Mouse (Mus musculus) limb, embryonic 13.5 days (tissue): Measurements from ENCODE around the gene Akap8. TPM values are rescaled to one million over a fixed set of nuclear protein-coding genes. Genes with fewer than 3 reads are reported as not detected.

ENCODE experiments used
- ATAC-seq: fragments of 200-750 bp; cut with Nextera tagmentation; 2 replicates; pipeline ENCODE4 v1.8.0; 2017; ENCODE audit warnings: low read depth, moderate number of reproducible peaks, moderate TSS enrichment; ENCODE audit not compliant: low FRiP score
- H3K27ac ChIP-seq: fragments of 300-500 bp; sonication (generic); 2 replicates; pipeline ENCODE4 v1.5.1; 2015; ENCODE audit warnings: inconsistent platforms, mild to moderate bottlenecking, moderate library complexity
- H3K27me3 ChIP-seq: fragments of 300-500 bp; sonication (generic); 2 replicates; pipeline ENCODE4 v1.6.1; 2015; ENCODE audit warnings: mild to moderate bottlenecking, inconsistent platforms
- H3K36me3 ChIP-seq: fragments of 300-500 bp; sonication (generic); 2 replicates; pipeline ENCODE4 v1.6.1; 2015; ENCODE audit warnings: inconsistent platforms, mild to moderate bottlenecking, moderate library complexity
- H3K4me1 ChIP-seq: fragments of 300-500 bp; sonication (generic); 2 replicates; pipeline ENCODE4 v1.6.1; 2015; ENCODE audit warnings: inconsistent platforms
- H3K4me2 ChIP-seq: fragments of 300-500 bp; sonication (generic); replicated peaks from 2 replicates; pipeline ENCODE4 v1.6.1; 2015; ENCODE audit warnings: inconsistent platforms, mild to moderate bottlenecking, moderate library complexity
- H3K4me3 ChIP-seq: fragments of 300-500 bp; sonication (generic); 2 replicates; pipeline ENCODE4 v1.5.1; 2015; ENCODE audit warnings: moderate library complexity, mild to moderate bottlenecking, inconsistent platforms
- H3K9ac ChIP-seq: fragments of 300-500 bp; sonication (generic); 2 replicates; pipeline ENCODE4 v1.6.1; 2015; ENCODE audit warnings: mild to moderate bottlenecking, inconsistent platforms
- H3K9me3 ChIP-seq: fragments of 300-500 bp; sonication (generic); 2 replicates; pipeline ENCODE4 v1.6.1; 2016; ENCODE audit warnings: inconsistent platforms
- WGBS: fragments of 180-500 bp; shearing (Covaris S2); methylation state at CpG from one replicate; pipeline ENCODE4 v1.1.7; 2015; 5-methylcytosine and 5-hydroxymethylcytosine counted together
- polyA plus RNA-seq: library from polyadenylated mRNA; unstranded; fragments of >200 nt; fragmentation: Nextera tagmentation; extraction: Ambion mirVana; gene quantifications from 2 replicates; pipeline ENCODE4 v1.2.1, GENCODE M21; 2015

The Akap8 gene
- polyA plus RNA-seq, 1 experiment from 2014 or later: 123 TPM

DNA sequence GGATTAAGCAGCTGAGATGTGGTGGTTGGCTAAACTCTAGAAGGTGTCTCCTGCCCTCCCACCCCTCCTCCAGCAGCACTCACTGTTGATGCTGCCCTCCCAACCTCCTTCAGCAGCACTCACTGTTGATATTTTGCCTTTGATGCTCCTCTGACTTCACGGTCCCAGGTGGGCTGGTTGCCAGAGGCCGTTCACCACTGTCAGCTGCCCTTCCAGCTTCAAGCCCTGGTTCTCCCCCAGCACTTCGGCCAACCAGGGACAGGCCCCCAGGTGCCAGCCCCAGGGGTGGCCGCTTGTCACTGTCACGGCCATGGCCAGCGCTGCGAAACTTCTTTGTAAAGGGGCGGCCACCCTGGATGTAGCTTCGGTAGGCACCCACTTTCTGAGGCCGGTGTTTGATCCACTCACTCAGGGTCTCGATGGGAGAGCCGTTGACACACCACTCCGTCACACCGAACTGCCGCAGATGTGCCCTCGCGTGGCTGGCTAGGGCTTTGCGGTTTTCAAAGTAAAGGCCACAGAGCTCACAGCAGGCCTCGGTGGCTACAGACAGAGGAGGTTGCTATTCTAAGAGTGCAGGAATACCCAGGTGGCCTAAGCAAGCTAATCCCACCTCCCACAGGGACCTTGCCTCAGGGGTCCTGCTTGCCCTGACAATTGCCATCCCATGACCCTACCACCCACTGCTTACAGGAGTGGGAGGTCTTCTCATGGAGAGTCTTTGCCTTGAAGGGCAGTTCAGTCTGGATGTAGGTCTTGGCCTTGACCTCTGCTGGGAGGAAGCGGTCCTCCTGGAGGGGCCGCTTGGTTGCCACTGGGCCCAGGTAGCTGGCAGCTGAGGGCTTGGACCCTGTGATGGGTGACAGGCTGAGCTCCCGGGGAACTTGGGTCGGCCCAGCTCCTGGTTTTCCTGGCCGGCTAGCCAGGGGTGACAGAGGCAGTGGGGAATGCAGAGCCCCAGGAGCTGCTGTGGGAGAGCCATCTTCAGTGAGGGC, 36.0 kb upstream of the Akap8 start:
- no peak overlapping the region for H3K4me3 ChIP-seq
- no peak for ATAC-seq
- no peaks in the 10 kb centered on the region for H3K27me3 ChIP-seq
- no peak overlapping the region for H3K4me2 ChIP-seq
- WGBS: 89% methylated on average over 24 of the region's 24 CpGs
- peaks cover 87% of the 10 kb centered on the region for H3K36me3 ChIP-seq
- peaks cover 4% of the 10 kb centered on the region for H3K4me1 ChIP-seq
- no peak overlapping the region for H3K9ac ChIP-seq
- H3K27ac ChIP-seq: no peak overlapping the region
- no peaks in the 10 kb centered on the region for H3K9me3 ChIP-seq

DNA sequence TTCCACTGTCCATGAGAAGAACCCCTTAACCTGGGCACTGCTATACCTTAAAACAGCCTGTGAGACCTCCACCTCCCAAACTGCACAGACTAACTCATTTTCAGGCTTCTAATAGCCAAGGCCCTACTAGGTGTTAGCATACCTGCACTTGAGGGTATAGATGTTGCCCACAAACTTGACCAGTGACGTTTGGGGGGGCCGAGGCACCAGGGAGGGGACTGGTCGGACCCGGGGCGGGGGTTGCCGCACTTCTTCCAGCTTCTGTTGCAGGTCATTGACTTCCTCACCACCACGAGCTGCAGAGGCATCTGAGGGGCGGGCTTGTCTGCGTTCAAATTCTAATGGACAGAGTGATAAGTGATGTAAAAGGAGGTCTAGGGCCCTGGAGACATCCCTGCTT, 35.2 kb upstream of the Akap8 start:
- no peak for ATAC-seq

GRCm38 (mm10) chr17:32355031-32355430, 34.0 kb upstream of the Akap8 start:
- Histone ChIP-seq H3K9ac (no peak overlapping the region), H3K27me3 (no peaks in the 10 kb centered on the region), H3K9me3 (no peaks in the 10 kb centered on the region), H3K4me3 (no peak overlapping the region), H3K36me3 (peaks cover 66% of the 10 kb centered on the region), H3K4me2 (no peak overlapping the region), H3K4me1 (0 out of 2 replicates have a peak, but pooled peaks cover 2% of the 10 kb centered on the region), H3K27ac (no peak overlapping the region)
- 93% methylated on average over 6 of the region's 6 CpGs for WGBS
- ATAC-seq: no peak

More for the DNA sequence above, 35.2 kb upstream of the Akap8 start:
- Histone ChIP-seq H3K9ac (no peak overlapping the region), H3K27ac (no peak overlapping the region), H3K4me3 (no peak overlapping the region), H3K9me3 (no peaks in the 10 kb centered on the region), H3K4me1 (0 out of 2 replicates have a peak, but pooled peaks cover under 1% of the 10 kb centered on the region), H3K27me3 (no peaks in the 10 kb centered on the region), H3K4me2 (no peak overlapping the region), H3K36me3 (peaks cover 79% of the 10 kb centered on the region)
- WGBS: 93% methylated on average over 9 of the region's 9 CpGs

- Histone ChIP-seq H3K4me3 (no peak overlapping the region), H3K9ac (no peak overlapping the region), H3K27me3 (no peaks in the 10 kb centered on the region), H3K27ac (no peak overlapping the region), H3K4me1 (peaks cover 6% of the 10 kb centered on the region), H3K36me3 (peaks cover 58% of the 10 kb centered on the region), H3K4me2 (no peak overlapping the region), H3K9me3 (no peaks in the 10 kb centered on the region)
- ATAC-seq: no peak
- 81% methylated on average over 5 of the region's 5 CpGs for whole genome bisulfite sequencing
Measured at GRCm38 (mm10) chr17:32354211-32354610, 33.2 kb upstream of the Akap8 start.

DNA sequence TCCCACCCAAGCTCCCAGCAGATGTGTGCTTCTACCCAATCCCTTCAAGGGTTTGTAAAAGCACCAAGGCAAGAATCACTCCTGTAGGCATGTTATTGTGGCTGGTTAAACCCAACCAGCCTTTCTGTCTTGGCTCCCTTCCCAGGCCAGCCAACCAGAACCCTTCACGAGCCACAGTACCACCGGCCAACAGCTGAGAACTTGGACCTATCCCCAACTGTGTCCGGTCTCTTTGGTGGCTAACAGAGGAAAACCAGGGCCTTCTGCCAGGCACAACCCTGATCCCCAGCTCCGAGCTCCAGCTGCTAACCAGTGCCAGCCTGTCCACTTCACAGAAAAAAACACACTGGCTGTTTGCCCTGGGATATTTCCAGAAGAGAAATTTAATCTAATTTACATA, 32.7 kb upstream of the Akap8 start:
- WGBS: 76% methylated on average over 4 of the region's 4 CpGs
- H3K9me3 ChIP-seq: no peaks in the 10 kb centered on the region
- no peak overlapping the region for H3K4me3 ChIP-seq
- peaks cover 53% of the 10 kb centered on the region for H3K36me3 ChIP-seq
- H3K27ac ChIP-seq: no peak overlapping the region
- H3K27me3 ChIP-seq: no peaks in the 10 kb centered on the region
- no peak overlapping the region for H3K4me2 ChIP-seq
- H3K4me1 ChIP-seq: peaks cover 12% of the 10 kb centered on the region
- ATAC-seq: no peak
- H3K9ac ChIP-seq: no peak overlapping the region

DNA sequence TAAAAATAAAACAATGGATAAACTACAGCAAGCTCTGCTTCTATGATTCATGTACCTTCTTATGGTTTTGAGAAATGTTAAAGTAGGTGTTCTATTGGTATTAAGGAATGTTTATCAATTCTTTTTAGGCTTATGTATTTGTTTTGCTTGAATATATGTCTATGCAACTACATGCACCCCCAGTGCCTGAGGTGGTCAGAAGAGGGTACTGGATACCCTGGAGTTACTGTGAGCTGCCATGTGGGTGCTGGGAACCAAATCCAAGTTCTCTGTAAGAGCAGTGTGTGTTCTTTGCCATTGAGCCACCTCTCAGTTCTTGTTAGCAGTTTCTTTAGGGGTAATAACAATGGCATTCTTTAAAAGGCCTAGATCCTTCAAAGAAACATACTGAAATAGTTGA, 30.7 kb upstream of the Akap8 start:
- H3K9me3 ChIP-seq: no peaks in the 10 kb centered on the region
- no peak for ATAC-seq
- no peak overlapping the region for H3K4me3 ChIP-seq
- H3K9ac ChIP-seq: no peak overlapping the region
- peaks cover 33% of the 10 kb centered on the region for H3K36me3 ChIP-seq
- no peaks in the 10 kb centered on the region for H3K27me3 ChIP-seq
- no peak overlapping the region for H3K4me2 ChIP-seq
- H3K4me1 ChIP-seq: peaks cover 23% of the 10 kb centered on the region
- no peak overlapping the region for H3K27ac ChIP-seq

GRCm38 (mm10) chr17:32351269-32351668, 30.2 kb upstream of the Akap8 start:
- H3K36me3 ChIP-seq: peaks cover 29% of the 10 kb centered on the region
- no peaks in the 10 kb centered on the region for H3K27me3 ChIP-seq
- peak overlapping the region; percentile 92; the same call in 1 of the 2 replicates for H3K4me3 ChIP-seq
- peak overlapping the region; percentile 87 for H3K4me2 ChIP-seq
- H3K9me3 ChIP-seq: no peaks in the 10 kb centered on the region
- ATAC-seq: no peak
- no peak overlapping the region for H3K9ac ChIP-seq
- 73% methylated on average over 3 of the region's 3 CpGs for WGBS
- peaks cover 23% of the 10 kb centered on the region for H3K4me1 ChIP-seq
- no peak overlapping the region for H3K27ac ChIP-seq

DNA sequence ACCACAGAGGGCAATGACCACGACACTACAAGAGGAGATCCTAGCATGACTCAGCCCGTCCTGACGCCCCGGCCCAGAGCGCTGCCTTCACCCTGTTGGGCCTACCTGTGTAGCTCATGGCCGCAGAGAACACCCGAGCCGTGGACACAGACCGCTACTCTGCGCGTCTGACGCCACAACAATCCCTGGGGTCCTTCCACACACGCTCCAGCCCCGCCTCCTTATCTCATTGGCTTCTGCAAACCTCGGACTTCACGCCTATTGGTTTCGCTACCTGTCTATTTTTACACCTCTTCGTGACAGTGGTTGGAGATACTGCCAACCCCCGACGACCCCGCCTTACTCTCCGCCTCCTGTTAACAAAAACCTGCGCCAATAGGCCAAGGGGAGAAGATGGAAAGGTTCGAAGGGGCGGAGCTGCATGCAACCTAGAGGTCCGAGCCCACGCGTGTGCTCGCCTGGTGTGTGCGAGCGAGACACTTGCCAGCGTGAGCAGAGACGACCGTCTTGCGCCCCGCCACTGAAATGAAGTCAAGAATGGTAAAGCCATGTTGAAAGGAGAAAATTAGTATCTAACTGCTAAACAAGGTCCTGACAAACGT, 29.4 kb upstream of the Akap8 start, which contains the start of gene Akap8l:
Gene Akap8l, minus strand, starts transcription at position 226 of the 602 bp plus-strand sequence.
- Histone ChIP-seq H3K4me3 (peak within 1 kb of the TSS; percentile 92), H3K9me3 (no peaks in the 10 kb centered on the region), H3K27me3 (no peaks in the 10 kb centered on the region), H3K36me3 (peaks cover 21% of the 10 kb centered on the region), H3K4me1 (peaks cover 23% of the 10 kb centered on the region), H3K9ac (peak within 1 kb of the TSS; percentile 82), H3K27ac (peak within 1 kb of the TSS; percentile 55), H3K4me2 (peak within 1 kb of the TSS; percentile 87)
- ATAC-seq: peak; percentile 98
- WGBS: under 1% methylated on average over 37 of the region's 37 CpGs

DNA sequence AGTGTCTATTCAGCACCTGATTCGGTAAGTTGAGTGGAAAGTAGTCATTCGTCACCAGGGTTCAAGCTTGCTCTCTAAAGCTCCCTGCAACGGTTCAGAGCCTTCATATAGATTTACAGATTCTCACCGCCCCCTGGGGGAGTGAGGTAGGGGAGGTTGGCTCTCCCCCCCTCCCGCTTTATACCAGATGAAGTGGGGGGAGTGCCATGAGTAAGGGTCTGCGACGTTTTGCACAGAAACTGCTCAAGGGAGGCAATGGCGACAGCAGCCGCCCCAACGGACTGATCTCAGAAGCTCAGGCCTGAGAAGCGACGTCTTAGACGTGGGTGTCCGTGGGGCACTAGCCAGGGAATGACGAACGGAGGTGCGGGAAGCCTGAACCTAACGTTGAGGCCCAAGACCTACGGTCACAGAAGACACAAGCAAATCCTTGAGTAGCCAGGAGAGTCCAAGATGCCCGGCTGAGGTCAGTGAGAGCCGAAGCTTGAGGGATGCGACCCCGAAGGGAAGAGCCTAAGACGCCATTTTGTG, 28.9 kb upstream of the Akap8 start:
- Histone ChIP-seq H3K9me3 (no peaks in the 10 kb centered on the region), H3K27me3 (no peaks in the 10 kb centered on the region), H3K9ac (peak overlapping the region; percentile 82), H3K4me3 (peak overlapping the region; percentile 92), H3K36me3 (peaks cover 18% of the 10 kb centered on the region), H3K4me1 (peaks cover 23% of the 10 kb centered on the region), H3K4me2 (peak overlapping the region; percentile 87), H3K27ac (peak overlapping the region; percentile 55)
- ATAC-seq: no peak
- under 1% methylated on average over 24 of the region's 24 CpGs for WGBS

DNA sequence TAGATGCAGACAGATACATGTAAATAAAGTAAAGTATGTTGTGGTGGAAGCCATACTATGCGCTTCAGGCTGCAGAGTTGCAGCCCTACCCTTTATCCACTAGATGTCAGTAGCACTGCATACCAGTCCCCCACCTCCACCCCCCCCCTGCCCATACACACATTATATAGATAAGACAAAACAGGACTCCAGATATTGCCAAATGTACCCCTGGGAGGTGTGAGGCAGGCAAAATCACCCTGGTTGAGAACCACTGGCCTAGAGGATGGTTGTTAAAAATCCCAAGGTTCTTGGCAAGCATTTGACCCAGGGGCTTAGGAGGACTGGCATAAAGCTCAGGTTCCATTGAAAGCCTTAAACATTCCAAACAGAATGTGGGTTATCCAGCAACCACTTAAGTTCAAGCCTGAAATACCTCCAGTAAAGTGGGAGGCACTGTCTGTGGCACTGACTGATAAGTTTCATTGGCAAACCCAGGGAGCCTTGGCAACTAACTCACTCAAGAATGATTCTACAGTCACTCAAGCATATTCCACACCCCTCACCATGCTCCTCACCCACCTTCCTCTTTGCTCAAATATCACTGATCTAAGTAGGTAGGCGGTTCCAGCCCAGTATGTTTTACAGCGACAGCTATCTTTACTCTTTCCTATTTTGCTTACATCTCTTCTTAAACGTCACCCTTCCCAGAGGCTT, 28.1 kb upstream of the Akap8 start:
- 14% methylated on average over 4 of the region's 4 CpGs for WGBS
- H3K9ac ChIP-seq: peak overlapping the region; percentile 82
- H3K36me3 ChIP-seq: peaks cover 18% of the 10 kb centered on the region
- no peaks in the 10 kb centered on the region for H3K27me3 ChIP-seq
- no peak for ATAC-seq
- peak overlapping the region; percentile 92 for H3K4me3 ChIP-seq
- no peaks in the 10 kb centered on the region for H3K9me3 ChIP-seq
- H3K4me1 ChIP-seq: peaks cover 23% of the 10 kb centered on the region
- H3K4me2 ChIP-seq: peak overlapping the region; percentile 87
- no peak overlapping the region for H3K27ac ChIP-seq

- Histone ChIP-seq H3K27ac (no peak overlapping the region), H3K4me2 (peak overlapping the region; percentile 87), H3K4me1 (peaks cover 23% of the 10 kb centered on the region), H3K9me3 (no peaks in the 10 kb centered on the region), H3K4me3 (peak overlapping the region; percentile 92; the same call in 1 of the 2 replicates), H3K36me3 (peaks cover 16% of the 10 kb centered on the region), H3K9ac (peak overlapping the region; percentile 8; the same call in 1 of the 2 replicates), H3K27me3 (no peaks in the 10 kb centered on the region)
- ATAC-seq: no peak
- WGBS: 85% methylated on average over 2 of the region's 2 CpGs
Measured at GRCm38 (mm10) chr17:32348406-32348805, 27.4 kb upstream of the Akap8 start.
